Mouse (Mus musculus): ENCODE data around the gene Rangrf.
"Not testable (repeated sequence)": the region's sequence is repeated elsewhere in the genome, so short reads cannot be mapped to it uniquely, and the experiment has no call there.

Gene Rangrf

GRCm38 (mm10) chr11:68946001-68946400, 29.0 kb downstream of the Rangrf start:
- in situ Hi-C loops (cut with MboI) = no loop called here

- in situ Hi-C loops (cut with MboI) = no loop called here
Measured at GRCm38 (mm10) chr11:68945245-68945644, 29.7 kb downstream of the Rangrf start.

- in situ Hi-C loops (cut with MboI) = no loop called here
Measured at GRCm38 (mm10) chr11:68942731-68943130, 32.3 kb downstream of the Rangrf start.

GRCm38 (mm10) chr11:68940516-68940915, 34.5 kb downstream of the Rangrf start:
- in situ Hi-C loops (cut with MboI) = no loop called here

GRCm38 (mm10) chr11:68939451-68940304, 35.3 kb downstream of the Rangrf start:
- in situ Hi-C loops (cut with MboI) = no loop called here

- in situ Hi-C loops (cut with MboI) = not testable (repeated sequence)
Measured at GRCm38 (mm10) chr11:68936951-68937350, 38.0 kb downstream of the Rangrf start.

GRCm38 (mm10) chr11:68933885-68934507, 41.0 kb downstream of the Rangrf start:
- in situ Hi-C loops (cut with MboI) = no loop called here

GRCm38 (mm10) chr11:68929947-68930346, 45.0 kb downstream of the Rangrf start:
- in situ Hi-C loops (cut with MboI) = no loop called here

- in situ Hi-C loops (cut with MboI) = no loop called here
Measured at GRCm38 (mm10) chr11:68926981-68927380, 48.0 kb downstream of the Rangrf start, which contains the start of gene Odf4. TSS of gene Odf4 (minus strand) at chr11:68927081.

GRCm38 (mm10) chr11:68924749-68925148, 50.2 kb downstream of the Rangrf start:
- in situ Hi-C loops (cut with MboI) = no loop called here

- in situ Hi-C loops (cut with MboI) = no loop called here
Measured at GRCm38 (mm10) chr11:68923191-68923590, 51.8 kb downstream of the Rangrf start.
